ENCODE assay signal across 8 mouse cellular contexts in genomic region chr3:93505960-93506863, GRCm38 (mm10). TPM values are rescaled to one million over a fixed set of nuclear protein-coding genes. Genes with fewer than 3 reads are reported as not detected.
A peak's percentile ranks its signal among the peaks of the same experiment; 100 is the strongest.
DNase-seq lines count a peak whose midpoint lies in the region; ATAC-seq and TF ChIP-seq lines count a peak whose summit lies in the region.

No protein-coding gene starts in this region.

- no peak for ATAC-seq in heart, embryonic 13.5 days (ENCODE audit: extremely low read depth, insufficient number of reproducible peaks, low FRiP score, low TSS enrichment)
- ATAC-seq in megakaryocyte, adult 5-6 weeks (ENCODE audit: poor library complexity, severe bottlenecking), result peak; percentile 89

- dilution Hi-C loops in CH12.LX (cut with MboI; ENCODE audit: extremely low pct_ligation_motif_present, extremely low pct_unique_long_range_greater_than_20kb, low sequenced_read_pairs), result no loop called here

- no peak overlapping the region for H3K9ac ChIP-seq in CH12.LX (ENCODE audit: insufficient read depth, low read depth)
- H3K9ac ChIP-seq in heart, embryonic 13.5 days, result no peak overlapping the region

- peaks cover 2 to 28% of the 10 kb centered on the region in 2 experiments; a peak in 2 of 4 replicates for H3K4me1 ChIP-seq in CH12.LX (ENCODE audit: control insufficient read depth in 1 of 2, insufficient read depth in 2 of 2)
- H3K4me1 ChIP-seq in heart, embryonic 13.5 days, result no peaks in the 10 kb centered on the region

- peak overlapping the region; percentile 24 to 41 (median 25) for H3K4me3 ChIP-seq in CH12.LX (replicated peaks in 1 of 3; ENCODE audit: low read depth in 2 of 3, low read length in 2 of 3, poor library complexity in 1 of 3)
- H3K4me3 ChIP-seq in heart, embryonic 13.5 days, result peak overlapping the region; percentile 18

- no peaks in the 10 kb centered on the region for H3K79me2 ChIP-seq in CH12.LX (replicated peaks; ENCODE audit: control insufficient read depth, extremely low read depth, insufficient read depth, poor library complexity, severe bottlenecking)

- 29% methylated on average over 30 of the region's 30 CpGs for WGBS in heart, embryonic 13.5 days

- peak overlapping the region; percentile 98 for H3K4me2 ChIP-seq in CH12.LX (ENCODE audit: insufficient read depth, low read depth, poor library complexity, severe bottlenecking)
- peak overlapping the region; percentile 55 for H3K4me2 ChIP-seq in heart, embryonic 13.5 days

- DNase-seq in CH12.LX (ENCODE audit: extremely low read depth), result peak; percentile 92
- DNase-seq in R1 (ENCODE audit: low read depth, low spot score), result peak; percentile 74
- peak; percentile 43 to 70 for DNase-seq in kidney, postnatal 36 days
- DNase-seq in thymus, postnatal 14 days, result peak; percentile 94
- no peak for DNase-seq in cerebellum, postnatal 14 days
- no peak for DNase-seq in left cerebral cortex, adult 11 months (ENCODE audit: low spot score)

- H3K27ac ChIP-seq in CH12.LX (ENCODE audit: insufficient read depth, low read depth), result peak overlapping the region; percentile 58
- no peak overlapping the region for H3K27ac ChIP-seq in heart, embryonic 13.5 days (replicated peaks)

- H3K9me3 ChIP-seq in CH12.LX (replicated peaks; ENCODE audit: low read length), result no peaks in the 10 kb centered on the region
- 0 out of 2 replicates have a peak, but pooled peaks cover 4% of the 10 kb centered on the region for H3K9me3 ChIP-seq in heart, embryonic 13.5 days

- TF ChIP-seq POLR2A in CH12.LX (IDR thresholded peaks at IDR 0.05; ENCODE audit: low read depth, low read length), result no peak; the same call in 1 of the 2 replicates

- TF ChIP-seq EP300 in CH12.LX (IDR thresholded peaks at IDR 0.05; ENCODE audit: low read length), result peak; percentile 51

- in situ Hi-C loops in CH12.LX (cut with MboI; ENCODE audit: low pct_ligation_motif_present, low pct_unique_long_range_greater_than_20kb, low sequenced_read_pairs), result loop anchor here (10.0 kb wide), 1 partner anchor 99 kb away; no protein-coding TSS in a partner anchor

- no peaks in the 10 kb centered on the region for H3K36me3 ChIP-seq in CH12.LX (replicated peaks in 1 of 2; ENCODE audit: control insufficient read depth in 1 of 2, insufficient read depth in 1 of 2, low read length in 1 of 2)
- no peaks in the 10 kb centered on the region for H3K36me3 ChIP-seq in heart, embryonic 13.5 days

- TF ChIP-seq CTCF in CH12.LX (conservative IDR thresholded peaks at IDR 0.05 in 1 of 2, IDR thresholded peaks at IDR 0.05 in 1 of 2; ENCODE audit: low read depth in 2 of 2, low read length in 2 of 2), result no peak

- no peaks in the 10 kb centered on the region for H3K27me3 ChIP-seq in CH12.LX (replicated peaks)
- H3K27me3 ChIP-seq in heart, embryonic 13.5 days (replicated peaks), result no peaks in the 10 kb centered on the region

- TF ChIP-seq RAD21 in CH12.LX (IDR thresholded peaks at IDR 0.05; ENCODE audit: low read depth, low read length), result no peak

TF ChIP-seq in CH12.LX, 34 proteins besides CTCF, POLR2A, EP300 and RAD21:
- TF ChIP-seq JUND (conservative IDR thresholded peaks at IDR 0.05; ENCODE audit: low read depth, low read length) (peak; percentile 1; the same call in 1 of the 2 replicates), CHD1 (IDR thresholded peaks at IDR 0.05; ENCODE audit: low read depth, low read length) (no peak), MAFK (IDR thresholded peaks at IDR 0.05; ENCODE audit: insufficient replicate concordance, low read length) (peak; percentile 97), MAZ (IDR thresholded peaks at IDR 0.05; ENCODE audit: low read depth, low read length) (peak; percentile 98), ELF1 (IDR thresholded peaks at IDR 0.05; ENCODE audit: low read depth, low read length) (peak; percentile 87), ZC3H11A (IDR thresholded peaks at IDR 0.05; ENCODE audit: low read depth, low read length) (no peak), SIN3A (IDR thresholded peaks at IDR 0.05; ENCODE audit: low read length) (peak; percentile 79; the same call in 1 of the 2 replicates), NELFE (IDR thresholded peaks at IDR 0.05; ENCODE audit: low read depth, low read length) (peak; percentile 50; the same call in 1 of the 2 replicates), JUN (IDR thresholded peaks at IDR 0.05; ENCODE audit: insufficient read depth, low read depth, low read length) (0 out of 2 replicates have a peak, but pooled peaks have one; percentile 7), PAX5 (IDR thresholded peaks at IDR 0.05; ENCODE audit: low read length) (no peak), MXI1 (IDR thresholded peaks at IDR 0.05; ENCODE audit: low read depth, low read length) (peak; percentile 53; the same call in 1 of the 2 replicates), POLR2AphosphoS2 (IDR thresholded peaks at IDR 0.05; ENCODE audit: low read depth, low read length) (no peak), SMC3 (IDR thresholded peaks at IDR 0.05; ENCODE audit: low read depth, low read length) (no peak), MEF2A (IDR thresholded peaks at IDR 0.05; ENCODE audit: borderline replicate concordance, low read depth, low read length) (no peak; the same call in 1 of the 2 replicates), UBTF (IDR thresholded peaks at IDR 0.05; ENCODE audit: low read depth, low read length) (no peak), USF2 (conservative IDR thresholded peaks at IDR 0.05; ENCODE audit: low read depth, low read length) (no peak), IRF4 (IDR thresholded peaks at IDR 0.05; ENCODE audit: low read depth, low read length) (0 out of 2 replicates have a peak, but pooled peaks have one; percentile 17), RCOR1 (conservative IDR thresholded peaks at IDR 0.05; ENCODE audit: low read depth, low read length) (peak; percentile 26; the same call in 1 of the 2 replicates), NRF1 (IDR thresholded peaks at IDR 0.05; ENCODE audit: low read depth, low read length) (0 out of 2 replicates have a peak, but pooled peaks have one; percentile 45), MYC (IDR thresholded peaks at IDR 0.05; ENCODE audit: low read depth, low read length) (peak; percentile 44; the same call in 1 of the 2 replicates), ZMIZ1 (IDR thresholded peaks at IDR 0.05; ENCODE audit: low read depth, low read length) (no peak), HCFC1 (IDR thresholded peaks at IDR 0.05; ENCODE audit: low read depth, low read length) (peak; percentile 58; the same call in 1 of the 2 replicates), BHLHE40 (IDR thresholded peaks at IDR 0.05; ENCODE audit: low read depth, low read length) (peak; percentile 21; the same call in 1 of the 2 replicates), ZNF384 (IDR thresholded peaks at IDR 0.05; ENCODE audit: low read depth, low read length) (peak; percentile 92), GABPA (IDR thresholded peaks at IDR 0.05; ENCODE audit: insufficient replicate concordance, low read depth, low read length) (no peak), TCF12 (IDR thresholded peaks at IDR 0.05; ENCODE audit: low read depth, low read length) (peak; percentile 28; the same call in 1 of the 2 replicates), E2F4 (IDR thresholded peaks at IDR 0.05; ENCODE audit: insufficient replicate concordance, low read depth, low read length) (no peak), CHD2 (IDR thresholded peaks at IDR 0.05; ENCODE audit: low read length) (peak; percentile 41; the same call in 1 of the 2 replicates), ZKSCAN1 (IDR thresholded peaks at IDR 0.05; ENCODE audit: borderline replicate concordance, low read depth, low read length) (no peak), MAX (IDR thresholded peaks at IDR 0.05; ENCODE audit: low read length) (no peak), USF1 (IDR thresholded peaks at IDR 0.05; ENCODE audit: low read depth, low read length) (no peak), ETS1 (conservative IDR thresholded peaks at IDR 0.05; ENCODE audit: low read depth, low read length) (peak; percentile 55), KAT2A (IDR thresholded peaks at IDR 0.05; ENCODE audit: insufficient replicate concordance, low read length) (no peak), TBP (conservative IDR thresholded peaks at IDR 0.05; ENCODE audit: low read depth, low read length) (no peak)

RNA-seq across cellular contexts. Expression of gene S100a11, which starts 14.1 kb away (rescaled TPM):
- total RNA-seq in CH12.LX (2012; rRNA removed) (33.4 and 47.2 TPM in 2 replicates), CH12.LX (2014; rRNA removed) (68.9 and 75.2 TPM in 2 replicates)
- 448 and 468 TPM in 2 replicates for polyA plus RNA-seq in CH12.LX (2012; ENCODE audit: insufficient read length, low read depth)
- polyA plus RNA-seq in heart, embryonic 13.5 days (2015; fragmentation: Nextera tagmentation; extraction: Ambion mirVana), result 842 and 881 TPM in 2 replicates
- 3,100 and 3,549 TPM in 2 replicates for total RNA-seq in megakaryocyte, adult 5-6 weeks (2015)
- 217 and 333 TPM in 2 replicates for total RNA-seq in megakaryocyte, adult 5-6 weeks (2017)

RNA-seq across cellular contexts. Expression of gene Tchhl1, which starts 37.7 kb away (rescaled TPM):
- not detected in 2 replicates for total RNA-seq in CH12.LX (2012; rRNA removed)
- not detected in 2 replicates for total RNA-seq in CH12.LX (2014; rRNA removed)
- polyA plus RNA-seq in CH12.LX (2012; ENCODE audit: insufficient read length, low read depth), result not detected in 2 replicates
- not detected in 2 replicates for polyA plus RNA-seq in heart, embryonic 13.5 days (2015; fragmentation: Nextera tagmentation; extraction: Ambion mirVana)
- not detected in 2 replicates for total RNA-seq in megakaryocyte, adult 5-6 weeks (2015)
- not detected in 2 replicates for total RNA-seq in megakaryocyte, adult 5-6 weeks (2017)

RNA-seq across cellular contexts. Expression of gene S100a10, which starts 48.7 kb away (rescaled TPM):
- total RNA-seq in CH12.LX (2012; rRNA removed) (352 and 369 TPM in 2 replicates), CH12.LX (2014; rRNA removed) (429 and 518 TPM in 2 replicates)
- 213 and 259 TPM in 2 replicates for polyA plus RNA-seq in CH12.LX (2012; ENCODE audit: insufficient read length, low read depth)
- 197 and 200 TPM in 2 replicates for polyA plus RNA-seq in heart, embryonic 13.5 days (2015; fragmentation: Nextera tagmentation; extraction: Ambion mirVana)
- total RNA-seq in megakaryocyte, adult 5-6 weeks (2015), result 967 and 993 TPM in 2 replicates
- 1,318 and 1,661 TPM in 2 replicates for total RNA-seq in megakaryocyte, adult 5-6 weeks (2017)

Comparison
In these comparisons a context has a peak if more than half of its experiments do, and no peak if none do; other contexts are left out.
1. DNase-seq: peak in CH12.LX (single experiment), R1 (single experiment), kidney, postnatal 36 days (2 of 2) and thymus, postnatal 14 days (single experiment); none in cerebellum, postnatal 14 days (0 of 2) and left cerebral cortex, adult 11 months (single experiment).